10 mouse cellular contexts compared by ENCODE assay signal in the genomic region with DNA sequence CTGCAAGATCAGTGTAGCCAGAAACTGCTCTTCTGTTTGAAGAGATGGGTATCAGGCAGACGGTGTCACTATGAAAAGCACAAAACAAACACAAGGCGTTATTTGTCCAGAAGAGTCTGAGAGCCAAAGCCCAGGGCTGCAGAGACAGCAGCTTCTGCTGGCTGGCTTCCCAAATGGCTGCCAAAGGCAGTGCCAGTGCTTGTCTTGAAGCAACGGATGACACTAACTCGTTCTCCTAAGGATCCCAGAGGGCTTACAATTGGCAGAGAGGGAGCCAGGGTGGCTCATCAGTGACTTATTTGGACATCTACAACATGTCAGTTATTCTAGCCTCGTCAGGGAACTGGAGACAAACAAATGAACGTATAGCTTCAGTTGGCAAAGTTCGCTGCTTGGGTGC.
DNase-seq lines count a peak whose midpoint lies in the region; ATAC-seq lines count a peak whose summit lies in the region.
"Had no signal": no experiment of that assay in that cellular context is flagged by ENCODE, and none has a peak within 500 bp of the region (broad histone marks: within the 10 kb centered on the region; RNA-seq: fewer than 3 reads in every experiment).

No protein-coding gene starts in this region.

- H3K9ac ChIP-seq in forebrain, embryonic 13.5 days: no peak overlapping the region
- H3K9ac ChIP-seq in forebrain, embryonic 12.5 days: no peak overlapping the region
- H3K9ac ChIP-seq: heart, embryonic 15.5 days had no signal

- H3K4me1 ChIP-seq in forebrain, embryonic 13.5 days: peaks cover 25% of the 10 kb centered on the region
- peaks cover 26% of the 10 kb centered on the region for H3K4me1 ChIP-seq in forebrain, embryonic 12.5 days
- H3K4me1 ChIP-seq: heart, embryonic 15.5 days had no signal

- peak; percentile 67 for ATAC-seq in forebrain, embryonic 13.5 days
- ATAC-seq in forebrain, embryonic 12.5 days (ENCODE audit: low FRiP score): no peak
- ATAC-seq in erythroid progenitor cell, adult 5-6 weeks (replicated peaks; ENCODE audit: low FRiP score, poor library complexity, severe bottlenecking): no peak

- DNase-seq in adrenal gland, postnatal 36 days: peak; percentile 24 to 31
- DNase-seq in frontal cortex, postnatal 10 days (ENCODE audit: low spot score in 2 of 2): peak; percentile 20 to 38
- peak; percentile 22 to 42 for DNase-seq in kidney, postnatal 4 days
- peak; percentile 10 for DNase-seq in skeletal muscle tissue, adult 2 months (ENCODE audit: low read depth, low spot score)
- DNase-seq in yolk sac, embryonic 10.5 days (ENCODE audit: low spot score): no peak

- no peak overlapping the region for H3K4me3 ChIP-seq in forebrain, embryonic 13.5 days
- no peak overlapping the region for H3K4me3 ChIP-seq in forebrain, embryonic 12.5 days (replicated peaks)
- H3K4me3 ChIP-seq: heart, embryonic 15.5 days had no signal

- no peaks in the 10 kb centered on the region for H3K9me3 ChIP-seq in forebrain, embryonic 13.5 days (replicated peaks)
- no peaks in the 10 kb centered on the region for H3K9me3 ChIP-seq in forebrain, embryonic 12.5 days
- H3K9me3 ChIP-seq: heart, embryonic 15.5 days had no signal

- 0 out of 2 replicates have a peak overlapping the region, but pooled peaks have one; percentile 7 for H3K27ac ChIP-seq in forebrain, embryonic 13.5 days
- H3K27ac ChIP-seq in forebrain, embryonic 12.5 days: no peak overlapping the region; the same call in 1 of the 2 replicates
- H3K27ac ChIP-seq: heart, embryonic 15.5 days; macrophage had no signal

- H3K36me3 ChIP-seq in forebrain, embryonic 13.5 days (ENCODE audit: poor library complexity, severe bottlenecking): no peaks in the 10 kb centered on the region
- H3K36me3 ChIP-seq in forebrain, embryonic 12.5 days (replicated peaks): no peaks in the 10 kb centered on the region
- H3K36me3 ChIP-seq: heart, embryonic 15.5 days had no signal

- 42% methylated on average over 7 of the region's 7 CpGs for WGBS in forebrain, embryonic 13.5 days
- 68% methylated on average over 7 of the region's 7 CpGs for WGBS in forebrain, embryonic 12.5 days

- H3K4me2 ChIP-seq in forebrain, embryonic 13.5 days: no peak overlapping the region
- H3K4me2 ChIP-seq in forebrain, embryonic 12.5 days: no peak overlapping the region
- H3K4me2 ChIP-seq: heart, embryonic 15.5 days had no signal

- no peaks in the 10 kb centered on the region for H3K27me3 ChIP-seq in forebrain, embryonic 13.5 days
- no peaks in the 10 kb centered on the region for H3K27me3 ChIP-seq in forebrain, embryonic 12.5 days
- H3K27me3 ChIP-seq: heart, embryonic 15.5 days had no signal
